Mouse (Mus musculus) lung, postnatal 10 days (tissue): ENCODE measurements around the gene Faim.

Source experiments
- DNase-seq: peaks from one replicate; pipeline ENCODE4 v3.0.0; 2021

Faim gene

DNA sequence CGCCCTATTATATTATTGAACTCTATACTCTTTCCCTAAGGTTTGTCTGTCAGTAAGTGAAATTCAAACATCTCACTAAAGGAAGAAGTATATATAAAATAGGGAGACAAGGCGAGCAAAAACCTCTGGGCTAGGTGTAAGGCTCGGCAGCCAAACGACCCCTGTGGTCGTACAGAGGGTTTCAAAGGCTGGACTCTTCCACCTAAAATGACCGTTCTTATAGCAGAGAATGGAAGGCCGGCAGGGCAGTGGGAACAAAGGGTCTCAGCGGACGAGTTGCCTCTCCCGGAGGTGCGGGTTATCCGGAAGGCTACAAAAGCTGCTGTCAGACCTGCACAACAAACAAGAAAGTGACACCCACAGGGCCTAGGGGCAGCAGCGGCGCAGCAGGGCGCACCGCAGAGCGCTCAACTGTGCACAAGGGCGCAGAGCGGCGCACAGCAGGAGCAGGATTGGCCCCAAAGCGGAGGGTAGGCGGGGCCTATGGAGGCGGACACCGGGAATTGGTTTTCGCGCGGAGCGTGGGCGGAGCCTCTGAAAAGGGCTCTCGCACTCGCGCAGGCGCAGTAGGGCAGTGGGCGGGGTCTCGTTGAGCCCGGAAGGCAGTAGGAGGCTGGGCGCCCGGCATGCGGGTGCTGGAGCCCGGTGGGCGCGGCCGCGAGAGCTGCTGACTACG, at the start of gene Faim:
Faim (plus strand) TSS at position 574 of the 676 bp plus-strand sequence.
- peak; percentile 100 for DNase-seq

GRCm38 (mm10) chr9:98939290-98939689, 46.9 kb upstream of the Faim start:
- DNase-seq: no peak

DNA sequence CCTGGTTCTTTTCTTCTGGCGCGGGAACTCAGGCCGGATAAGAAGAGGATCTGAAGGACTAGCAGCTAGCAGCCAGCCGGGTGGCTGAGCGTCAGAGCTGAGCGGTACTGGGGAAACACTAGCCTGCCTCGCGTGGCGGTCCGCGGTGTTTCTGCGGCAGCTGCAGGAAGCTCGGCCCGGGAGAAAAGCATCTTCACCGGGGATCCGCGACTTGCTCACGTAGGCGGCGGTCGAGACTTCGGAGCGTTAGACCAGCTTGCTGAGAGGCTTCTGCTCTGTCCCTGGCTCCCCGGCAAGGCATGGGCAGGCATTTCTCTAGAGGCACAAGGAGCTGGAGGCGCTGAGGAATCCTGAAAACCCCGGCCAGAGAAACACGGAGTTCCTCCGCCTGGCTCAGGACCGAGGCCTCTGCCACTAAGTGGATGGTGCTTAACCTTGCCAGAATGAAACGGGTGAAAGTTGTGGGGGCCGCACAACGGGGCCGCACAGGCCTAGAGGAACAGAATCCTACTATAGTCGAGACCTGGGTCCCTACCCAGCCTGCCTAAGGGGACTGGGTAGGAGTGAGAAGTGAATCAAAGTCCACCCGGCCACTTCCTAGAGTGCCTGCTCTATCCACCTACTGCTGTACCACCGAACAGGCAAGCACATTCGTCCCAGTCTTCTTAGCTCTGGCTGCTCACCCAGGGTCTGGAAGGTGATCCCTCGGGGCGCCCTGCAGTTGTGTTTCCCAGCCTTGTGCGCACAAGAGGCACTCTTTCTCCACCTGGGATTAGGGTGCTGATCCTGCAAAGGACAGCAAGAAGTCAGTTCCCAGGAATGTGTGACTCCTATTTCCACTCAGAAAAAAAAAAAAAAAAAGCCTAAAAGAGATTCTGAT, 33.8 kb upstream of the Faim start:
- no peak for DNase-seq

DNA sequence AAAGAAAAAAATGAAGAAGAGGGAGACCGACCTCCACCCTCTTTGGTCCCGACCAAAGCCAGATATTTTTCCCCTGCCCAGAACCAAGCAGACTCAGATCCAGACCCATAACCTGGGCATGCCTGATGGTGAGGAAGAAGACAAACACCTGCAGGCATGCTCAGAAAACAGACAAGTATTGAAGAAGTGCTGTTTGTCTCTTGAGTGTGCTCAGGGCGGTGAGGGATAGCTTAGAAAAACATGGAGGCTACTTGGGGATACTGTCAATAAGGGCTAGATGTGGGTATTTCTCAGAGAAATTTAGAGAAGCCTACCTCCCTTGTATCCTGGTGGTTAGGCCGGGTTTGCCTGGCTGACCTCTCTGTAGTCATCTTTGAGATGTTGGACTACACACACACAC, 32.9 kb upstream of the Faim start:
- no peak for DNase-seq

- DNase-seq: no peak
Observed at GRCm38 (mm10) chr9:98953830-98954229, 32.3 kb upstream of the Faim start.

GRCm38 (mm10) chr9:98954391-98955102, 31.6 kb upstream of the Faim start:
- no peak for DNase-seq

DNA sequence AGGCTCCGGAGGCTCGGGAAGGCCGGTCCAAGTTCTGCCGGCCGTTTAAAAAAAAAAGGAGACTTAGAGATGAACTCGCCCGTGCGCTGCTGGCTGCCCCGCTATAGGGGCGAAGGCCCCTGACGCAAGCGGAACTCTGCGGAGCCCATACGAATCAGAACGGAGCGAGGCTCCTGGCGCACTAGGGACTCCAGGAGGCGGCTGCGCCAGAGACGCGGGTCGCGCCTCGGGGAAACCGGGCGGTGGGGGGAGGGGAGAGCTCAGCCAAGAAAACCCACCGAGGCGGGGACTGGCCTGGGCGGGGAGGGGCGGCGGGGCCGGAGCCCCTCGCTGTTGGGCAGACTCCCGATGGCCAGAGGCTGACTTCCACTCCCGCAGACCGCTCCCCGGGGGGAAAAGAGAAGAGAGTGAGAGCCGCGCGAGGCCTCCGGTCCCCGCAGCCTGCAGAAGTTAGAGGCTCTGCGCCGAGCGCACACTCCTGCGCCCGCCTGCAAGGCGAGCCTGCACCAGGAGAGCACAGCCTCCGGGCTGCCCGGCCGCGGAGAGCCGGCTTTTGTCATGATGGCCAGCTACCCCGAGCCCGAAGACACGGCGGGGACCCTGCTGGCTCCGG, 31.0 kb upstream of the Faim start, which contains the start of gene Foxl2:
Foxl2 (plus strand) TSS at position 186 of the 613 bp plus-strand sequence.
- no peak for DNase-seq

GRCm38 (mm10) chr9:98955716-98956224, 30.4 kb upstream of the Faim start:
- DNase-seq: no peak

GRCm38 (mm10) chr9:98956591-98957381, 29.4 kb upstream of the Faim start:
- no peak for DNase-seq

- DNase-seq: no peak
Observed at GRCm38 (mm10) chr9:98957751-98958351, 28.3 kb upstream of the Faim start.

- DNase-seq: no peak
Observed at GRCm38 (mm10) chr9:98958628-98959027, 27.5 kb upstream of the Faim start.

GRCm38 (mm10) chr9:98959851-98960250, 26.3 kb upstream of the Faim start:
- no peak for DNase-seq

GRCm38 (mm10) chr9:98960348-98960747, 25.8 kb upstream of the Faim start:
- DNase-seq: no peak

DNA sequence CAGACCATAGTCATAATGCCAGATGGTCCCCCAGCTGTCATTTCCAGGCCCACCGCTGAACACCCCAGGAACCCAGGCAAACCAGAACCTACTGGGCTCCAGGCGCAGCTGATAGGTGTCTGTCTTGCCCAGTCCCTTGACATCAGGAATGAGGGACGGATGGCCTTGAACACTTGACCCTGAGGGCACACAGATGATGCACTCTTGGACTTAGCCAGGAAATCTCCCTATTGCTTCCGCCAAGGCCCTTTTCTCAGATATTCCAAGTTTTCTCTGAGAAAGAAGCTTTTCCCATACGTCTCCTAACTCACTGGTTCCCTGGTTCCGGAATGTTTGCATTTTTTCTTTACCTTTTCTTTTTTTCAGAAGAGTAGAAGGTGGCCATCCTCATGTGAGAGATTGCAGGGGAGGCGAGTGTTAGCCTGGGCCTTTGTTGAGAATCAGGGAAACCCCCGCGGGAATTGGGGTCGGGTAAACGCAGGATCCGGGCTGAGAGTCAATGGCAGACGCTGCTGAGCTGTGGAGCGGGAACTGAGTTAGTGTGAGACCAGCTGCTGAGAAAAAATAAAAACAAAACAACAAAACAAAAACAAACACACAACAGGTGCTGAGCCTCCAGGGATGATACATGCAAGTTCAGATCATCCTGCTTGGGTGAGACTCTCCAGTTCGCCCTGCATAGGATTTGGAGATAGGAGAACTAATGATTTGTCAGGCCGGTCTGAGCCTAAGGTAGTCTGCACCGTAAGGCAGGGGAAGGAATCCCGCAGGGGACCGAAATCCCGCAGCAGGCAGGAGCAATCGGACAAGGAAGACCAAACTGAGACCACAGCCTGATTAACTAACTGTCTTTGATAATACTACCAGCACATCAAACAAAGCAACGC, 24.3 kb upstream of the Faim start:
- DNase-seq: no peak

GRCm38 (mm10) chr9:98962478-98963142, 23.6 kb upstream of the Faim start:
- DNase-seq: no peak

GRCm38 (mm10) chr9:98963661-98964060, 22.5 kb upstream of the Faim start:
- DNase-seq: no peak

DNA sequence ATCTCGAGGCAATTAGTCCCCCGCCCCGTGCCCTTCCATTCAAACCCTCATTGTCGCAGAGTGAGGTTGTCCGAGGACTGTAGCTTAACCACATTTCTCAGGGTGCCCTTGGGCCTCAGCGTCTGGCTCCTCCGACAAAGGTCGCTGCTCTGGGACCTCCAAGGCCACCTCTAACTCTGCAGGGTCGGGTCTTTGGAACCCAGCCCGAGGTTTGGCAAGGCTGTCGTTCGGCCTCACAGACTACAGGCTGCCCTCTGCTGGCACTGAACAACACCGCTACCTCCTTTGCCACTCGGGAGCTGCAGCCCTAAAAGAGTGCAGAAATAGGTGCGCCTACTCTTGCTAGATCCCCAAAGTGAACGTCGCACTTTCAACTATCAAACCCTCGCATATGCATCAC, 21.1 kb upstream of the Faim start:
- DNase-seq: peak; percentile 56

DNA sequence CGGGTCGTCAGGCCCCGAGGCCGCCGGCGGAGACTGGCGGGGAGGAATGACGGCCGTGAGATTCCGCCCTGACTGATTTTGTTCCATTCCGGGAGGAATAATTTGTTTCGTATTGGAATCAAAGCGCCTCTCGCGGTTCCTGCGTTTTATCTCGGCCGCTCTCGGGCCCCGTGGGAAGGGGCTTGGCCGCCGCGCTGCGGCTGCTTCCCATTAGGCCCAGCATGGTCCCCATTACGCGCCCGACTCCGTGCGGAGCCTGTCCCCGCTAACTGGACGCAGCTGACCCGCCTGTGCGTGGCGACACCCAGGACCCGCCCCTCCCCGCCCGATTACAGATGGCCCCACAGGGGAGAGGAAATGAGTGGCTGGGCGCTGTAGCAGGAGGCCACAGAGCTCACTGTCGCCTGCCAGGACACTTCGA, 13.1 kb upstream of the Faim start:
- no peak for DNase-seq

DNA sequence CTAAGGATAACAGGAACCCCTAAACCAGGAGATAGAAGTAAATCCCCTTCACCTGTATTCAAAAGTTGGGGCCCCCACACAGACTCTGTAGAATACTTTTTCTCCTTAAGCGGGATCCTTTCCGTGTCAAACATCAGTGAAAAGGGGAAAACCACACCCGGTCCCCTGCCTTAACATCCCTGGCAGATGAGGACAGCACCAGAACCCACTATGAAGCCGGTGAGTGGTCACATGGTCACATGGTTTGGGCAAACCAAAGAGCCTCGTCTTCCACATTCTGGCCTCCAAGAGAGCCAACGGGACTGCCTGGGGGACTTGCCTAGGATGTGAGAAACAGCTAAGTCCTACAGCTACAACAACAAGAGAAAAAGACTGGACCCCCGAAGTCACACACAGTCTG, 12.6 kb upstream of the Faim start:
- no peak for DNase-seq

GRCm38 (mm10) chr9:98974898-98975297, 11.3 kb upstream of the Faim start:
- no peak for DNase-seq
